Mouse (Mus musculus) olfactory bulb, adult 2 months (tissue): Measurements from ENCODE around the gene Trpm3. TPM values are rescaled to one million over a fixed set of nuclear protein-coding genes. Genes with fewer than 3 reads are reported as not detected.

Experiments used
- H3K27ac ChIP-seq: fragments of 200-500 bp; 2 replicates; pipeline ENCODE4 v1.5.1; 2012; ENCODE audit warnings: low read depth, low read length; ENCODE audit not compliant: insufficient read depth
- H3K4me1 ChIP-seq: fragments of 200-500 bp; 2 replicates; pipeline ENCODE4 v1.6.1; 2012; ENCODE audit warnings: low read length; ENCODE audit not compliant: control insufficient read depth, insufficient read depth
- H3K4me3 ChIP-seq: fragments of 200-500 bp; 2 replicates; pipeline ENCODE4 v1.5.1; 2012; ENCODE audit warnings: mild to moderate bottlenecking, low read depth, low read length, moderate library complexity; ENCODE audit not compliant: insufficient read depth
- CTCF ChIP-seq: fragments of 200-500 bp; IDR thresholded peaks from 2 replicates; pipeline ENCODE4 v1.5.1; 2012; ENCODE audit warnings: low read depth, mild to moderate bottlenecking, low read length, moderate library complexity; ENCODE audit not compliant: insufficient read depth
- POLR2A ChIP-seq: fragments of 200-500 bp; IDR thresholded peaks from 2 replicates; pipeline ENCODE4 v1.6.1; 2012; ENCODE audit warnings: mild to moderate bottlenecking, low read depth, low read length, moderate library complexity; ENCODE audit not compliant: insufficient read depth
- WGBS: fragments of 180-500 bp; shearing (Covaris S2); methylation state at CpG from one replicate; pipeline ENCODE4 v1.1.7; 2018; 5-methylcytosine and 5-hydroxymethylcytosine counted together
- polyA plus RNA-seq: library from polyadenylated mRNA; stranded (reverse); fragments of >200 nt; gene quantifications from 2 replicates; pipeline ENCODE4 v1.2.4, GENCODE M21; 2012; ENCODE audit warnings: low replicate concordance; ENCODE audit not compliant: missing spikeins, insufficient read depth, insufficient read length

Trpm3 gene
- polyA plus RNA-seq, 1 experiment: 53.7 TPM

- Histone ChIP-seq H3K4me3 (no peak overlapping the region), H3K4me1 (no peaks in the 10 kb centered on the region), H3K27ac (no peak overlapping the region)
- 79% methylated on average over 4 of the region's 4 CpGs for WGBS
- no peak for TF ChIP-seq POLR2A
- TF ChIP-seq CTCF: no peak
Observed at GRCm38 (mm10) chr19:22178549-22178948, 39.7 kb downstream of the Trpm3 start.

- Histone ChIP-seq H3K27ac (no peak overlapping the region), H3K4me3 (no peak overlapping the region), H3K4me1 (no peaks in the 10 kb centered on the region)
- TF ChIP-seq CTCF: no peak
- no peak for TF ChIP-seq POLR2A
- WGBS: 96% methylated on average over 2 of the region's 2 CpGs
Observed at GRCm38 (mm10) chr19:22179017-22179416, 40.2 kb downstream of the Trpm3 start.

GRCm38 (mm10) chr19:22180136-22180535 lies 41.3 kb downstream of the Trpm3 start:
- no peak overlapping the region for H3K4me3 ChIP-seq
- TF ChIP-seq POLR2A (no peak), CTCF (no peak)
- no peaks in the 10 kb centered on the region for H3K4me1 ChIP-seq
- WGBS: 85% methylated on average over 3 of the region's 3 CpGs
- H3K27ac ChIP-seq: no peak overlapping the region

- TF ChIP-seq CTCF: no peak
- no peak for TF ChIP-seq POLR2A
- H3K4me1 ChIP-seq: no peaks in the 10 kb centered on the region
- no peak overlapping the region for H3K27ac ChIP-seq
- WGBS: 58% methylated on average over 1 of the region's 1 CpGs
- H3K4me3 ChIP-seq: no peak overlapping the region
Observed at GRCm38 (mm10) chr19:22189716-22190115, 50.9 kb downstream of the Trpm3 start.

- Histone ChIP-seq H3K4me1 (no peaks in the 10 kb centered on the region), H3K4me3 (no peak overlapping the region), H3K27ac (no peak overlapping the region)
- TF ChIP-seq CTCF (no peak), POLR2A (no peak)
- 64% methylated on average over 2 of the region's 2 CpGs for WGBS
Observed at GRCm38 (mm10) chr19:22222520-22222919, 83.7 kb downstream of the Trpm3 start.

DNA sequence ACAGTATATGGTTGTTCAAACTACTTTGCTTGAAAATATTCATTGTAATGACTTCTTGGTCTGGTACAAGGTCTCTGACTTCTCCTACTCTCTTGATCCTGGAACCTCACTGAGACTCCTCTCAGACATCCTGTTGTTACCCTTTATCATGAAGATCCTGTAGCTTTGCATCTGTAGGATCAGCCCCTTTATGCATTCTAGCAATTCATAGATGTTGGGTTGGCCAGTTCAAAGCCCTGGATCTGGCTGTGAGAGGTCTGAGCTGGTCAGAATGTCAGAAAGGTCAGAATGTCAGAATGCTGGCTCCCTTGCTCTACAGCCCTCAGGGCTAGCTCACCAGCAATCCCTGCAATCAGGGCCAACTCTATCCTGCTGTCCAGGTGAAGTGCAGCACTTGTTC lies 95.3 kb downstream of the Trpm3 start:
- TF ChIP-seq POLR2A: no peak
- no peak overlapping the region for H3K4me3 ChIP-seq
- no peaks in the 10 kb centered on the region for H3K4me1 ChIP-seq
- H3K27ac ChIP-seq: no peak overlapping the region

DNA sequence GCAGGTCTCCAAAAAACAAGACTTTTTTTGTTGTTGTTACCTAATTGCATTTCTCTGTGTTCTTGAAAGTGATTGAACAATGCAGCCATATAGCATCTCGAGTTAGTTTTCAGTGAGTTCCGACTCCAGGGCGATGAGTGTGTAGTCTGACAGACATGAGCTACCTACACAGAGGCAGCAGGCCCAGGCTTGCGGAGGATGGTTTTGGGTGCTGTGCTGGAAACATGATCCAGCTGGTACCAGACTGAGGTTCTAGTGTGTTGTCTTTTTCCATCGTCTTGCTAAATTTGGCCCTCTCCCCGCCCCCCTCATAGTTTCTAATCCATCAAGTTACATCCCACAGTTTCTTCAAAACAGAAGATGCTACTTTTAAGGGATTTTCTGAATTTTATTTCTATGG lies 110.2 kb downstream of the Trpm3 start:
- H3K4me1 ChIP-seq: 0 out of 2 replicates have a peak, but pooled peaks cover 2% of the 10 kb centered on the region
- H3K27ac ChIP-seq: no peak overlapping the region
- H3K4me3 ChIP-seq: no peak overlapping the region
- whole genome bisulfite sequencing: 61% methylated on average over 6 of the region's 6 CpGs
- TF ChIP-seq POLR2A: no peak
- TF ChIP-seq CTCF: no peak

GRCm38 (mm10) chr19:22272916-22273315 lies 134.1 kb downstream of the Trpm3 start:
- no peak for TF ChIP-seq CTCF
- TF ChIP-seq POLR2A: no peak
- Histone ChIP-seq H3K4me3 (no peak overlapping the region), H3K27ac (no peak overlapping the region), H3K4me1 (no peaks in the 10 kb centered on the region)
- 65% methylated on average over 5 of the region's 5 CpGs for WGBS

DNA sequence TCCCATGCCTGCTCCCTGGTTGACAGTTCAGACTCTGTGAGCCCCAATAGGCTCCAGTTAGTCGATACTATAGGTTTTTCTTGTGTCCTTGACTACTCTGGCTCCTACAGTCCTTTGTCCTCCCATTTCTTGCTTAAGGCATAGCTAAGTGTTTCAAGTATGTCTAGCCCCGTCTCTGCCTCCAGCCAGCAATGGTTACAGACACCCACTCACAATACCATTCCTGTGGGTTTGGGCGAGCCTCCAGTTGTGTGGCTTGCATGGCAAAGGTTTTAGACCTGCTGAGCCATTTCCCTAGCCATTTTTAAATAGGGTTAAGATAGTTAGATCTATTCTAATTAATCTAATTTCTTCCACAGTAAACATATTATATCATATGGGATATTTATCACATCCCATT lies 145.8 kb downstream of the Trpm3 start:
- WGBS: 92% methylated on average over 3 of the region's 3 CpGs
- Histone ChIP-seq H3K4me3 (no peak overlapping the region), H3K27ac (no peak overlapping the region), H3K4me1 (no peaks in the 10 kb centered on the region)
- no peak for TF ChIP-seq POLR2A
- no peak for TF ChIP-seq CTCF

GRCm38 (mm10) chr19:22292671-22293070 lies 153.8 kb downstream of the Trpm3 start:
- 85% methylated on average over 6 of the region's 6 CpGs for WGBS
- no peaks in the 10 kb centered on the region for H3K4me1 ChIP-seq
- no peak overlapping the region for H3K4me3 ChIP-seq
- no peak for TF ChIP-seq POLR2A
- no peak overlapping the region for H3K27ac ChIP-seq
